Mouse (Mus musculus): ENCODE results near the gene Ncs1. TPM values are rescaled to one million over a fixed set of nuclear protein-coding genes. Genes with fewer than 3 reads are reported as not detected.

The Ncs1 gene
- polyA plus RNA-seq, 1 experiment from 2014 or later: 8.5 TPM

DNA sequence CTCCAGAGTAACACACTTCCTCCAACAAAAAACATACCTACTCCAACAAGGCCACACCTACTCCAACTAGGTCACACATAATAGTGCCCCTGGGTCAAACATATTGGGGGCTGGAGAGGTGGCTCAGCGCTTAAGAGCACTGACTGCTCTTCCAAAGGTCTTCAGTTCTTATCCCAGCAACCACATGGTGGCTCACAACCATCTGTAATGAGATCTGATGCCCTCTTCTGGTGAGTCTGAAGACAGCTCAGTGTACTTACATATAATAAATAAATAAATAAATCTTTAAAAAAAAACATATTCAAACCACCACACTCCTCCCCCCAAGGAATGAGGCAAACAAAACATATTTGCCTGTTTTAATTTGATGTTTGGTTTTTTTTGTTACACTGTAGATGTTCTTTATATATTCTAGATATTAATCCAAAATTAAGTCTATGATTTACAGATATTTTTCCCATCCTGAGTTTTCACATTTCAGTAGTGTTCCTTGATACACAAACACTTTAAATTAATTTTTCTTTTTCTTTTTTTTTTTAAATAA is 16.8 kb upstream of the Ncs1 start:
- WGBS: 47% methylated on average over 1 of the region's 1 CpGs
- H3K4me1 ChIP-seq (replicated peaks; ENCODE audit: control insufficient read depth, insufficient read depth, low read length): no peaks in the 10 kb centered on the region
- no peak overlapping the region for H3K27ac ChIP-seq (ENCODE audit: low read depth, low read length)

DNA sequence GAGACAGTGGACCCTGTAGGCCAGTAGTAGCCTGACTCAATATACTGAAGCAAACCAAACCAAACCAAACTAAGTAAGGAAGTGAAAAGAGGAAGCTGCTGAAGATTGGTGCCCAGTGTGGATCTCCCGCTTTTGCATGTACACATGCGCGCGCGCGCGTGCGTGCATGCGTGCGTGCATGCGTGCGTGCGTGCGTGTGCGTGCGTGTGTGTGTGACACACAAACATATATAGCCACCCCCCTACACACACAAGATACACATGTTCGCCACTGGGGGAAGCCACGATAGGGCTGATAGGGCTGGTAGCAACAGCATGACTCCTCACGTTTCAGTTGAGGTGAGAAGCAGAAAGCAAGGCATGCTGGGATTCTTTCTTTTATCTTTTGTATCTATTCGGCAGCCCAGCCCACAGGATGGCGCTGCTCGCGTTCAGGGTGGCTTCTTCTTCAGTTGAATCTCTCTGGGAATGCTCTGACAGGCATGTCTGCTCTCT is 6.4 kb upstream of the Ncs1 start:
- 14% methylated on average over 23 of the region's 23 CpGs for WGBS
- DNase-seq (ENCODE audit: low spot score) (peak; percentile 69), ATAC-seq (replicated peaks; ENCODE audit: low FRiP score) (peak; percentile 71)
- Histone ChIP-seq H3K4me1 (replicated peaks; ENCODE audit: control insufficient read depth, insufficient read depth, low read length) (no peaks in the 10 kb centered on the region; the same call in 1 of the 2 replicates), H3K4me2 (peak overlapping the region; percentile 55), H3K4me3 (ENCODE audit: low read depth, low read length) (peak overlapping the region; percentile 36), H3K9me3 (ENCODE audit: control insufficient read depth, low read length) (no peaks in the 10 kb centered on the region), H3K36me3 (ENCODE audit: control insufficient read depth, insufficient read depth, low read length) (no peaks in the 10 kb centered on the region), H3K27ac (ENCODE audit: low read depth, low read length) (0 out of 2 replicates have a peak overlapping the region, but pooled peaks have one; percentile 10), H3K9ac (ENCODE audit: low read depth, low read length) (0 out of 2 replicates have a peak overlapping the region, but pooled peaks have one; percentile 26), H3K27me3 (replicated peaks; ENCODE audit: control insufficient read depth, insufficient read depth, low read length) (peaks cover 34% of the 10 kb centered on the region)

More for the DNA sequence above, 16.8 kb upstream of the Ncs1 start:
- DNase-seq (ENCODE audit: low spot score): no peak
- no peak overlapping the region for H3K4me3 ChIP-seq (ENCODE audit: low read depth, low read length)
- ATAC-seq (replicated peaks; ENCODE audit: low FRiP score): no peak
- peaks cover 6% of the 10 kb centered on the region; the same call in 1 of the 2 replicates for H3K9me3 ChIP-seq (ENCODE audit: control insufficient read depth, low read length)
- no peaks in the 10 kb centered on the region; the same call in 1 of the 2 replicates for H3K27me3 ChIP-seq (replicated peaks; ENCODE audit: control insufficient read depth, insufficient read depth, low read length)
- no peak overlapping the region for H3K4me2 ChIP-seq
- no peaks in the 10 kb centered on the region for H3K36me3 ChIP-seq (ENCODE audit: control insufficient read depth, insufficient read depth, low read length)
- H3K9ac ChIP-seq (ENCODE audit: low read depth, low read length): no peak overlapping the region

DNA sequence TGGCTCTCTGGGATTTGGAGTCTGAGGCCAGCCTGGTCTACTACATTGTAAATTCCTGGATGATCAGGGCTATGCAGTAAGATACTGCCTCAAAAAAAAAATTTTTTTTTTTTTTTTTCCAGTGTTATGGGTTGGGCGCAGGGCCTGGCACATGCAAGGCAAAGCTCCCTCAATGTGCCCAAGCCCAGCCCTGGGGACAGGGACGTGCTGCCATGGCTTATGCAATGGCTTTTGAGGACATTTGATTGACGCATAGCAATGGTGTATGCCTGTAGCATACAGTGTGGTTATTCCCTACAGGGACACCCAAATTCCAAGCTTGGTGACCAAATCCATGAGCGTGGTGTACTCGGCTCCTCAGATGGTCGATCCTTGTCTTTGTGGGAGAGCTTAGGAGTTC is 5.8 kb upstream of the Ncs1 start:
- Histone ChIP-seq H3K27me3 (replicated peaks; ENCODE audit: control insufficient read depth, insufficient read depth, low read length) (peaks cover 39% of the 10 kb centered on the region), H3K9me3 (ENCODE audit: control insufficient read depth, low read length) (no peaks in the 10 kb centered on the region), H3K9ac (ENCODE audit: low read depth, low read length) (0 out of 2 replicates have a peak overlapping the region, but pooled peaks have one; percentile 26), H3K4me3 (ENCODE audit: low read depth, low read length) (0 out of 2 replicates have a peak overlapping the region, but pooled peaks have one; percentile 36), H3K4me2 (peak overlapping the region; percentile 55), H3K27ac (ENCODE audit: low read depth, low read length) (no peak overlapping the region), H3K36me3 (ENCODE audit: control insufficient read depth, insufficient read depth, low read length) (no peaks in the 10 kb centered on the region), H3K4me1 (replicated peaks; ENCODE audit: control insufficient read depth, insufficient read depth, low read length) (peaks cover 3% of the 10 kb centered on the region; the same call in 1 of the 2 replicates)
- WGBS: 76% methylated on average over 6 of the region's 6 CpGs
- ATAC-seq (replicated peaks; ENCODE audit: low FRiP score) (no peak), DNase-seq (ENCODE audit: low spot score) (no peak)

- Histone ChIP-seq H3K27me3 (replicated peaks; ENCODE audit: control insufficient read depth, insufficient read depth, low read length) (peaks cover 58% of the 10 kb centered on the region), H3K9me3 (ENCODE audit: control insufficient read depth, low read length) (no peaks in the 10 kb centered on the region), H3K27ac (ENCODE audit: low read depth, low read length) (no peak overlapping the region), H3K4me2 (no peak overlapping the region), H3K4me1 (replicated peaks; ENCODE audit: control insufficient read depth, insufficient read depth, low read length) (peaks cover 9% of the 10 kb centered on the region), H3K9ac (ENCODE audit: low read depth, low read length) (no peak overlapping the region), H3K36me3 (ENCODE audit: control insufficient read depth, insufficient read depth, low read length) (no peaks in the 10 kb centered on the region), H3K4me3 (ENCODE audit: low read depth, low read length) (no peak overlapping the region)
- WGBS: 10% methylated on average over 7 of the region's 7 CpGs
- no peak for DNase-seq (ENCODE audit: low spot score)
- no peak for ATAC-seq (replicated peaks; ENCODE audit: low FRiP score)
Measured at GRCm38 (mm10) chr2:31241639-31242038, 4.0 kb upstream of the Ncs1 start.

DNA sequence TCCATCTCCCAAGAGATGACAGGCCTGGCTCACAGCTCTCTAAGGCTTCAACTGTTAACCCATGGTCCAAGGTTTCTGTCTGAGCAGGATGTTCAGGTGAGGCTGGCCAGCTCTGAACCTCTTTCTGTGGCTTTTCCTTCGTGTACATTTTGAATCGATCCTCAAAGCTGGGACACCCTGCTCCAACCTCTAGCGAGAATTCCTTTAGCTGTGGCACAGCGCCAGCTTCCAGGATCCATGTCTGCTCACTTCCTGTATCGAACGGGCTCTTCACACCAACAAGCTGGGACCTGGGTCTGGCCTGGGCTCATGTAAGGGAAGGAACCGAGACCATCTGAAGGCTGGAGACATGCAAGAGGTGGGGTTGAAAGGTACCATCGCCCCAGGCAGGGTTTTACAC is 1.4 kb upstream of the Ncs1 start:
- Histone ChIP-seq H3K36me3 (ENCODE audit: control insufficient read depth, insufficient read depth, low read length) (no peaks in the 10 kb centered on the region), H3K9ac (ENCODE audit: low read depth, low read length) (no peak overlapping the region), H3K9me3 (ENCODE audit: control insufficient read depth, low read length) (no peaks in the 10 kb centered on the region), H3K4me2 (no peak overlapping the region), H3K4me1 (replicated peaks; ENCODE audit: control insufficient read depth, insufficient read depth, low read length) (peaks cover 14% of the 10 kb centered on the region), H3K27ac (ENCODE audit: low read depth, low read length) (no peak overlapping the region), H3K27me3 (replicated peaks; ENCODE audit: control insufficient read depth, insufficient read depth, low read length) (peaks cover 69% of the 10 kb centered on the region), H3K4me3 (ENCODE audit: low read depth, low read length) (no peak overlapping the region)
- ATAC-seq (replicated peaks; ENCODE audit: low FRiP score) (no peak), DNase-seq (ENCODE audit: low spot score) (no peak)
- WGBS: 72% methylated on average over 8 of the region's 8 CpGs

DNA sequence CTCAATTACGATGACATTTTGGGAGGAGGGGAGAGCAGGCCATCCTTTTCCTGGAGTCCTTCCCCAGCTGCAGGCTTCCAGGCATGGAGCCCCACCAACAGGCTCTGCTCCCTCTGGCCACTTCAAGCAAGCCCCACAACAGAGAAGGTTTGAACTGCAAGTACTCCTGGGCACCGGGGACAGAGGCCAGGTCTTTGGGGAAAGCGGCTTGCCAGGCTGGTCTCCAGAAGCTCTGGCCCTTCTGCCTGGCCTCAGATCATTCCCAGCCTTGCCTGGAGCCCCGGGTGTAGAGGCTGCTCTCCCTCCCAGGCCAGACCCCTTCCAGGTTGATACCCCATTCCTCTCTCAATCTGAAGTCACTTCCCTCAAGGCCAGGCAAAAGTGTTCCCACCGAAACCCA is 572 bp upstream of the Ncs1 start:
- ATAC-seq (replicated peaks; ENCODE audit: low FRiP score) (no peak), DNase-seq (ENCODE audit: low spot score) (no peak)
- peaks cover 67% of the 10 kb centered on the region for H3K27me3 ChIP-seq (replicated peaks; ENCODE audit: control insufficient read depth, insufficient read depth, low read length)
- peaks cover 14% of the 10 kb centered on the region for H3K4me1 ChIP-seq (replicated peaks; ENCODE audit: control insufficient read depth, insufficient read depth, low read length)
- no peaks in the 10 kb centered on the region for H3K36me3 ChIP-seq (ENCODE audit: control insufficient read depth, insufficient read depth, low read length)
- peak overlapping the region; percentile 70; the same call in 1 of the 2 replicates for H3K9ac ChIP-seq (ENCODE audit: low read depth, low read length)
- H3K9me3 ChIP-seq (ENCODE audit: control insufficient read depth, low read length): no peaks in the 10 kb centered on the region
- peak overlapping the region; percentile 78 for H3K4me2 ChIP-seq
- no peak overlapping the region for H3K27ac ChIP-seq (ENCODE audit: low read depth, low read length)
- 20% methylated on average over 5 of the region's 5 CpGs for WGBS
- H3K4me3 ChIP-seq (ENCODE audit: low read depth, low read length): peak overlapping the region; percentile 68

- H3K9me3 ChIP-seq (ENCODE audit: control insufficient read depth, low read length): no peaks in the 10 kb centered on the region
- peak overlapping the region; percentile 68 for H3K4me3 ChIP-seq (ENCODE audit: low read depth, low read length)
- peaks cover 14% of the 10 kb centered on the region for H3K4me1 ChIP-seq (replicated peaks; ENCODE audit: control insufficient read depth, insufficient read depth, low read length)
- H3K36me3 ChIP-seq (ENCODE audit: control insufficient read depth, insufficient read depth, low read length): no peaks in the 10 kb centered on the region
- 1% methylated on average over 40 of the region's 41 CpGs for WGBS
- ATAC-seq (replicated peaks; ENCODE audit: low FRiP score) (no peak), DNase-seq (ENCODE audit: low spot score) (peak; percentile 51)
- H3K27ac ChIP-seq (ENCODE audit: low read depth, low read length): no peak overlapping the region
- H3K27me3 ChIP-seq (replicated peaks; ENCODE audit: control insufficient read depth, insufficient read depth, low read length): peaks cover 64% of the 10 kb centered on the region
- peak overlapping the region; percentile 70 for H3K9ac ChIP-seq (ENCODE audit: low read depth, low read length)
- H3K4me2 ChIP-seq: peak overlapping the region; percentile 78
Measured at GRCm38 (mm10) chr2:31246251-31246971, 788 bp downstream of the Ncs1 start.

DNA sequence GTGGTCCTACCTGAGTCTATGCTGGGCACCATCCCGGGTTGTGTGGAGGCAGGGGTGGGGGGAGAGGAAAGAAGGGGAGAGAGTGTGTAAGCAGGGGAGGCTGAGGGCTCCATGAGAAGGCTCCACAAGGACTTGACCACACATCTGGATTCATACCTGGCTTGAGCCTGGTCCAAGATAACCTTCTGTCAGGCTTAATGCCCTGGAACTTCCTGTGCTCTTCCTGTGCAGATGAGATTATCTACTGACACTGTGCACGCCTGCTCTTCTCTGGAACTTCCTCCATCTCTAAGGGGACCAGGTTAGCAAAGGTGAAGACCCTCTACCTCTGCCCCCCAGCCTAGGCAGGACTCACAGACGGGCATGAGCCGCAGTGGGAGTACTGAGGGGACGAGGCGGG is 3.2 kb downstream of the Ncs1 start:
- ATAC-seq (replicated peaks; ENCODE audit: low FRiP score) (no peak), DNase-seq (ENCODE audit: low spot score) (no peak)
- H3K36me3 ChIP-seq (ENCODE audit: control insufficient read depth, insufficient read depth, low read length): no peaks in the 10 kb centered on the region
- WGBS: 60% methylated on average over 6 of the region's 6 CpGs
- H3K9me3 ChIP-seq (ENCODE audit: control insufficient read depth, low read length): no peaks in the 10 kb centered on the region
- H3K9ac ChIP-seq (ENCODE audit: low read depth, low read length): no peak overlapping the region
- no peak overlapping the region for H3K4me3 ChIP-seq (ENCODE audit: low read depth, low read length)
- H3K4me1 ChIP-seq (replicated peaks; ENCODE audit: control insufficient read depth, insufficient read depth, low read length): peaks cover 14% of the 10 kb centered on the region
- no peak overlapping the region for H3K4me2 ChIP-seq
- no peak overlapping the region for H3K27ac ChIP-seq (ENCODE audit: low read depth, low read length)
- peaks cover 40% of the 10 kb centered on the region for H3K27me3 ChIP-seq (replicated peaks; ENCODE audit: control insufficient read depth, insufficient read depth, low read length)
